Mouse (Mus musculus) ES-Bruce4 (cell line): ENCODE measurements around the gene B3gat1. TPM values are rescaled to one million over a fixed set of nuclear protein-coding genes. Genes with fewer than 3 reads are reported as not detected.

Experiments used
- H3K27ac ChIP-seq: 2 replicates; pipeline ENCODE4 v1.5.1; 2012; ENCODE audit warnings: low read length, inconsistent platforms; ENCODE audit not compliant: insufficient read depth
- H3K27me3 ChIP-seq: 2 replicates; pipeline ENCODE4 v1.6.1; 2012; ENCODE audit warnings: mild to moderate bottlenecking, low read length, inconsistent platforms; ENCODE audit not compliant: control insufficient read depth, poor library complexity, insufficient read depth, severe bottlenecking
- H3K36me3 ChIP-seq: 2 replicates; pipeline ENCODE4 v1.6.1; 2012; ENCODE audit warnings: inconsistent platforms, mild to moderate bottlenecking, low read length, moderate library complexity; ENCODE audit not compliant: control insufficient read depth, poor library complexity, insufficient read depth, severe bottlenecking
- H3K4me1 ChIP-seq: one replicate; pipeline ENCODE4 v1.8.1; 2011; ENCODE audit warnings: low read length; ENCODE audit not compliant: control insufficient read depth, insufficient read depth
- H3K4me3 ChIP-seq: 2 replicates; pipeline ENCODE4 v1.5.1; 2011; ENCODE audit warnings: low read depth, mild to moderate bottlenecking, low read length
- H3K9ac ChIP-seq: 2 replicates; pipeline ENCODE4 v1.6.1; 2012; ENCODE audit warnings: low read depth, mild to moderate bottlenecking, inconsistent platforms; ENCODE audit not compliant: poor library complexity, severe bottlenecking
- H3K9me3 ChIP-seq: replicated peaks from 2 replicates; pipeline ENCODE4 v1.6.1; 2012; ENCODE audit warnings: mild to moderate bottlenecking, low read length, inconsistent platforms; ENCODE audit not compliant: control insufficient read depth, poor library complexity, insufficient read depth, severe bottlenecking
- CTCF ChIP-seq: IDR thresholded peaks from one replicate; pipeline ENCODE4 v1.8.1; 2011; ENCODE audit warnings: low read depth, low read length
- EP300 ChIP-seq: IDR thresholded peaks from 2 replicates; pipeline ENCODE4 v1.6.1; 2011; ENCODE audit warnings: low read depth, low read length; ENCODE audit not compliant: insufficient read depth
- POLR2A ChIP-seq: IDR thresholded peaks from one replicate; pipeline ENCODE4 v1.8.1; 2011; ENCODE audit warnings: low read length; ENCODE audit not compliant: insufficient read depth
- polyA plus RNA-seq: library from polyadenylated mRNA; stranded (reverse); fragments of >200 nt; gene quantifications from 2 replicates; pipeline ENCODE4 v1.2.4, GENCODE M21; 2011; ENCODE audit warnings: low read depth; ENCODE audit not compliant: missing spikeins, insufficient read depth, insufficient read length

B3gat1 gene
- polyA plus RNA-seq, 1 experiment: not detected

DNA sequence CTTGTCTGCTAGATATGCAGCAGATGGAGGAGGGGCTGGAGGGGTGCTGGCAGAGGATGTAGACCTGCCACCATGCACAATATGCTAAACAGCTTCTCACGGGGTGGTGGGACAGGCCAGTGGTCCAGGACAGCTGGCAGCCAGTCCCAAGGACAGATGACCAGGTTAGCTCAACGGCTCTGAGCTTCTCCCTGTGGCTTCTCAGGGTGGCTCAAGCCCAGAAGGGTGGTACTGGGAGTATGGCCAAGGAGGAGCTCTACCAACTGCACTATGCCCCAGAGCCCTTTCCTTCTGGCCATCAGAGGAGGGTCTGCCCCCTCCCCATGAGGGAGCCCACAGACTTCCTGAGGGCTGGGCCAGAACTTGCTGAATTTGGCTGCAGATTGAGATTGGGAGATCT, 35.2 kb upstream of the B3gat1 start:
- no peak for TF ChIP-seq EP300
- TF ChIP-seq POLR2A: no peak
- no peak for TF ChIP-seq CTCF
- no peaks in the 10 kb centered on the region for H3K27me3 ChIP-seq
- H3K4me3 ChIP-seq: no peak overlapping the region
- no peaks in the 10 kb centered on the region for H3K36me3 ChIP-seq
- H3K4me1 ChIP-seq: no peaks in the 10 kb centered on the region
- H3K27ac ChIP-seq: no peak overlapping the region
- peaks cover 7% of the 10 kb centered on the region for H3K9me3 ChIP-seq
- no peak overlapping the region for H3K9ac ChIP-seq

DNA sequence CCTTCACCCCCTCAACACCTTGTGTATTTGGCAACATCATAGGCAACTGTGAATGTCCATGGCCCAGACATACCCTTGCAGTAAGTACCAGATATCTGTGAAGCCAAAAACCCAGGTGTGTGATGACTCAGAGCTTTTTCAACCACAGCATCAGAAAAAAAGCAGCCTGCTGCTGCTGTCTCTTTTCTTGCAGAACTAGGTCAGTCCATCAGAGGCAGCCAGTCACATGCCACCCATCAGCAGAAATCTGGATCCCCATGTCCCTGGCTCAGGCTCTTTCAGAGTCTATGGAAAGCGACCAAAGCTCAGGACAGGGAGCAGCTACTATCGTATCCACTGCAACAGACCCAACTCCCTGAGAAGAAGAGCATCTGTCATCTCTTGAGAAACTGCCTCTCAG, 33.2 kb upstream of the B3gat1 start:
- Histone ChIP-seq H3K27ac (no peak overlapping the region), H3K9ac (no peak overlapping the region), H3K4me3 (no peak overlapping the region)

DNA sequence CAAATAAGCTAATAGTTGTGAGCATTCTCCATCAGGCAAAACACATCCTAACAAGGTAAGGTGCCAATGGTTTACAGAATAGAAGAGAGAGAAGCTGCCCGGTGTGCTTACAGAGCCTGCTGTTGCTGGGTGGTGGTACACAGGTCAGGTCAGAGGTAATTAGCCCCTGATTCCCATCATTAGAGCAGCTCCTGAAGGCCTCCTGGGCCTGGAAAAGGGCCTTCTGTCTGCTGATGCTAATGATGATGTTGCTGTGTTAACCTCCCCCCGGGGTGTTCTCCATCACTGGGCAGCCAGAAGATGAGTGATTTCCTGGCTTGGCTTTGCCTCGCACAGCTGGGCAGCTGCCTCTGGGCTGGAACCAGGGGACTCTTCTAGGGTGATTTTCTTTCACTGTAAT, 15.1 kb upstream of the B3gat1 start:
- H3K9ac ChIP-seq: no peak overlapping the region

More for the DNA sequence above, 33.2 kb upstream of the B3gat1 start:
- TF ChIP-seq CTCF: no peak
- TF ChIP-seq POLR2A: no peak
- TF ChIP-seq EP300: no peak
- no peaks in the 10 kb centered on the region for H3K27me3 ChIP-seq
- no peaks in the 10 kb centered on the region for H3K4me1 ChIP-seq
- peaks cover 7% of the 10 kb centered on the region for H3K9me3 ChIP-seq
- no peaks in the 10 kb centered on the region for H3K36me3 ChIP-seq

DNA sequence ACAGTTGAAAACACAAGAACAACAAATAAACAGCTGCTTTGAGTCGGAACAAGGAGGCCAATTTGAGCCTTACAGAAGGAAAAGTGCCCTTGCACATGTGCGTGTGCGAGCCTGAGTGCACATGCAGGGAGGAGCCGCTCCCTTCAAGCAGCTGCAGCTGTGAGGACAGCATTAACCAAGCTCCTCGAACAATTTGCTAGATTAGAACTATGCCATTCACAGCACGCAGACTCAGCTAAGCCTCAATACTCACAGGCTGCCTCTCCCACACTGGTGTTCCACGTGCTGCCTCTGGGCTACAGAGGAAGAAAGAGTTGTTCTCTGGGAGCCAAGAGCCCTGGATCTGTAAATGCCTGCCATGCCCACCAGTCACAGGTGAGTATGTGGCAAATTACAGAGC, 11.8 kb upstream of the B3gat1 start:
- no peaks in the 10 kb centered on the region for H3K27me3 ChIP-seq
- no peaks in the 10 kb centered on the region for H3K4me1 ChIP-seq
- H3K27ac ChIP-seq: no peak overlapping the region
- TF ChIP-seq POLR2A (no peak), EP300 (no peak), CTCF (no peak)
- H3K4me3 ChIP-seq: no peak overlapping the region
- H3K9me3 ChIP-seq: no peaks in the 10 kb centered on the region
- no peaks in the 10 kb centered on the region for H3K36me3 ChIP-seq
- no peak overlapping the region for H3K9ac ChIP-seq

More for the DNA sequence above, 15.1 kb upstream of the B3gat1 start:
- Histone ChIP-seq H3K27ac (no peak overlapping the region), H3K9me3 (no peaks in the 10 kb centered on the region), H3K4me3 (no peak overlapping the region), H3K4me1 (no peaks in the 10 kb centered on the region), H3K27me3 (no peaks in the 10 kb centered on the region), H3K36me3 (no peaks in the 10 kb centered on the region)
- TF ChIP-seq CTCF (no peak), POLR2A (no peak), EP300 (no peak)

DNA sequence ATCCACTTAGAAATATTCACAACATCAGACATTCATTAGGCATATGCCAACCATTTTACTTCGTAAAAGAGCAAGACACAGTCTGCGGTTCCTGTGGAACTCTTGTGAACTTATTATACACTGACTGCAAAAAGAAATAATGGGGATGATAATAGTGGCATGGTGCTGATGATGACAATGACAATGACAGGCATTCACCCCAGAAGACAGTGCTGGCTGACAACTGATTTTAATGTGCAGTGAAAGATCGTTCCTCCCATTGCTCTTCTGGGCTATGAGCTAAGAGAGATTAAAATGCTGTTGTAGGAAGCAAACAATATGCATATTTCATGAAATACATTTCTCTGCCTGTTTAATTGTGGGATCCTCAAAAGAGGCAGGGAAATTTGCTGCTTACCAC, 7.8 kb upstream of the B3gat1 start:
- Histone ChIP-seq H3K4me1 (no peaks in the 10 kb centered on the region), H3K9me3 (no peaks in the 10 kb centered on the region), H3K27ac (no peak overlapping the region), H3K36me3 (no peaks in the 10 kb centered on the region), H3K9ac (no peak overlapping the region), H3K4me3 (no peak overlapping the region), H3K27me3 (no peaks in the 10 kb centered on the region)
- TF ChIP-seq EP300 (no peak), POLR2A (no peak), CTCF (no peak)

DNA sequence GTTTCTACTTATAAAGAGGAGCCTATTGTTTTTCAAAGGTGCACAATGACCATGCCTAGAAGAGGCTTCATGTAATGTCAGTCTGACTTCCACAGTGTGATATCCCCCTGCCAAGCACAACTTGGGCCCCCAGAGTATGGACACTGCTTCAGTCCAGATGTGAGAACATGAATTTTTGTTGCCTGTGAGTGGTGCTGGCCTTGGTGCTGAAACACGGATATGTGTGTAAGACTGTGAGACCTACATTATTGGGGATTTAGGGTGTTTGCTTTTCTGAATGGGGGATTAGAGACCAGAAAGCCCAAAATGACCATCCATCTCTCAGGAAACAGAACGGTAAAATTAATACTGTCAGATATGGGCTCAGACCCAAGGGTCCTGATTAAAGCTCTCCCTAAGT, 6.1 kb upstream of the B3gat1 start:
- Histone ChIP-seq H3K27me3 (peaks cover 2% of the 10 kb centered on the region; the same call in 1 of the 2 replicates), H3K4me1 (no peaks in the 10 kb centered on the region), H3K9me3 (no peaks in the 10 kb centered on the region), H3K9ac (no peak overlapping the region), H3K36me3 (no peaks in the 10 kb centered on the region), H3K4me3 (no peak overlapping the region), H3K27ac (no peak overlapping the region)
- TF ChIP-seq CTCF: no peak
- TF ChIP-seq POLR2A: no peak
- no peak for TF ChIP-seq EP300
